Mouse (Mus musculus) layer of hippocampus, postnatal 10 days (tissue): ENCODE data around the gene Hoxc9. TPM values are rescaled to one million over a fixed set of nuclear protein-coding genes. Genes with fewer than 3 reads are reported as not detected.

Experiments used
- DNase-seq, 2 experiments: peaks; one replicate each; pipeline ENCODE4 v3.0.0; 2021; ENCODE audit warnings: low spot score in 2 of 2
- total RNA-seq, 2 experiments: library from RNA; stranded (reverse); gene quantifications; 2 replicates each; pipeline ENCODE4 v1.2.3; 2021

Hoxc9 gene
- total RNA-seq, 2 experiments from 2014 or later = not detected

- no peak for DNase-seq
Measured at GRCm38 (mm10) chr15:102976631-102977422, 588 bp downstream of the Hoxc9 start.

- DNase-seq = no peak
Measured at GRCm38 (mm10) chr15:102977423-102977974, 1.3 kb downstream of the Hoxc9 start.

- DNase-seq = no peak
Measured at GRCm38 (mm10) chr15:102978615-102979515, 2.6 kb downstream of the Hoxc9 start.

- no peak for DNase-seq
Measured at GRCm38 (mm10) chr15:102979936-102980335, 3.7 kb downstream of the Hoxc9 start.

- DNase-seq = no peak
Measured at GRCm38 (mm10) chr15:102980352-102980751, 4.1 kb downstream of the Hoxc9 start.

GRCm38 (mm10) chr15:102980912-102981311, 4.7 kb downstream of the Hoxc9 start:
- DNase-seq = no peak

GRCm38 (mm10) chr15:102981379-102982288, 5.4 kb downstream of the Hoxc9 start:
- DNase-seq = no peak

GRCm38 (mm10) chr15:102983716-102984115, 7.5 kb downstream of the Hoxc9 start:
- DNase-seq = no peak

- DNase-seq = no peak
Measured at GRCm38 (mm10) chr15:102984521-102984920, 8.3 kb downstream of the Hoxc9 start.

- no peak for DNase-seq
Measured at GRCm38 (mm10) chr15:102984925-102985324, 8.7 kb downstream of the Hoxc9 start.

- DNase-seq = peak; percentile 92 to 93
Measured at GRCm38 (mm10) chr15:102987124-102987833, 11.0 kb downstream of the Hoxc9 start.

GRCm38 (mm10) chr15:102988078-102988477, 11.8 kb downstream of the Hoxc9 start:
- DNase-seq = no peak

GRCm38 (mm10) chr15:102990461-102991397, 14.5 kb downstream of the Hoxc9 start, which contains the start of gene Hoxc8:
Gene Hoxc8 (plus strand): TSS chr15:102990607.
- DNase-seq = no peak

- DNase-seq = no peak
Measured at GRCm38 (mm10) chr15:102991782-102992181, 15.5 kb downstream of the Hoxc9 start.

- DNase-seq = no peak
Measured at GRCm38 (mm10) chr15:102992206-102992605, 16.0 kb downstream of the Hoxc9 start.

GRCm38 (mm10) chr15:102992863-102993262, 16.6 kb downstream of the Hoxc9 start:
- no peak for DNase-seq

- no peak for DNase-seq
Measured at GRCm38 (mm10) chr15:102996548-102996947, 20.3 kb downstream of the Hoxc9 start.

GRCm38 (mm10) chr15:102997431-102997830, 21.2 kb downstream of the Hoxc9 start:
- no peak for DNase-seq

- DNase-seq = no peak
Measured at GRCm38 (mm10) chr15:102997939-102998355, 21.7 kb downstream of the Hoxc9 start, which contains the start of gene Hoxc6. Gene Hoxc6 (plus strand): TSS chr15:102998257.
